Mouse (Mus musculus) adrenal gland, adult 8-10 months (tissue): ENCODE data around the gene Vars. TPM values are rescaled to one million over a fixed set of nuclear protein-coding genes. Genes with fewer than 3 reads are reported as not detected.
"Not testable (repeated sequence)": the region's sequence is repeated elsewhere in the genome, so short reads cannot be mapped to it uniquely, and the experiment has no call there.

ENCODE experiments used
- DNase-seq: peaks from one replicate; pipeline ENCODE4 v3.0.0; 2022
- total RNA-seq, 4 experiments: library from RNA; stranded (reverse); gene quantifications; 2 replicates each; pipeline ENCODE4 v1.2.4; 2022

The Vars gene
- total RNA-seq, 4 experiments from 2014 or later: 57.9 to 76.0 (median 67.7) TPM

DNA sequence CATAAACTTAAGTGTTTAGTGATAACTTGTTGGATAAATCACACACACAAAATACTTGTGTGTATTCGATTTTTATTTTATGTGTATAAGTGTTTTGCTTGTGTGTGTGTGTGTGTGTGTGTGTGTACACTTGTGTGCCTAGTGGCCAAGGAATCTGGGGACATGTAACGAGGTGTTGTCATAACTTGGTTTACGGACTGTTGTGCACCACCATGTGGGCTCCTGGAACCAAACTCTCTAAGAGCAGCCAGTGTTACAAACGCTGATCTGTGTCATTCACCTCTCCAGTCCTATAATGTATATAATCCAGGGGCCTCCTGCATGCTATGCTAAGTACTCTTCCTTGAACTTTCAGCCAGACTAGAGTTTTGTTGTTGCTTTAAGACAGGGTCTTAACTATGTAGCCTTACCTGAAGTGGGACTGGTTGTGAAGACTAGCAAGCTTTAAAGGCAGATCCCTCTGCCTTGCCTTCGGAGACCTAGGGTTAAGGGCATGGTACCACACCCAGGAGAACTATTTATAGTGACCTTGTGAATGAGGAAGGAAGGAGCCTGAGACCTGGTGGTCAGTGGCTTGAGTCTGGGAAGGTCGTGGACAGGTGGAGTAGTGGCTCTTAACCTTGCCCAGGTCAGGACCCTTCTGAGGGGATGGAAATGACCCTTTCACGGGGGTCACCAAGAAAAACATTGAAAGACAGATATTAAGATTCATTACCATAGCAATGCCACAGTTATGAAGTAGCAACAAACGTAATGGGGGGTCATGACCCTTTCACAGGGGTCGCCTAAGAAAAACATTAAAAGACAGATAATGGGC is 2.4 kb downstream of the Vars start:
- DNase-seq: no peak

DNA sequence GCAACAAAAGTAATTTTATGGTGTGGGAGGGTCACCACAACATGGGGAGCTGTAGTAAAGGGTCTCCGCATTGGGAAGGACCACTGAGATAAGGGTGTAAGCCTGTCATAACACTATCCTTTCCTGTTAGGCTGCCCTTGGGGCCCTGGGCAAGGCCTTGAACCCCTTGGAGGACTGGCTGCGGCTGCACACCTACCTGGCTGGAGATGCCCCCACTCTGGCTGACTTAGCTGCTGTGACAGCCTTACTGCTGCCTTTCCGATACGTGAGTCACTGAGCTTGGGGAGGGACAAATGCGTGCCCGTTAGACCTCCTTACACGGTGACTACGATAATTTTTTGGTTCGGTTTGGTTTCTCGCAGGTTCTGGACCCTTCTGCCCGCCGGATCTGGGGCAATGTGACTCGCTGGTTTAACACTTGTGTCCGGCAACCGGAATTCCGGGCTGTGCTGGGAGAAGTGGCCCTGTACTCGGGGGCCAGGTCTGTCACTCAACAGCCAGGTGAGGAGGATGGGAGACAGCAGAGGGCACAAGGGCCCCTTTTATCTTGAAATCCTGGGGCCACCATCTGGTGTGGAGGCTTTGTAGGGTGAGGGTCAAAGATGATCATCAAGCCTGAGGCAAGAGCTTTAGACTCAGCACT is 3.4 kb downstream of the Vars start:
- no peak for DNase-seq

DNA sequence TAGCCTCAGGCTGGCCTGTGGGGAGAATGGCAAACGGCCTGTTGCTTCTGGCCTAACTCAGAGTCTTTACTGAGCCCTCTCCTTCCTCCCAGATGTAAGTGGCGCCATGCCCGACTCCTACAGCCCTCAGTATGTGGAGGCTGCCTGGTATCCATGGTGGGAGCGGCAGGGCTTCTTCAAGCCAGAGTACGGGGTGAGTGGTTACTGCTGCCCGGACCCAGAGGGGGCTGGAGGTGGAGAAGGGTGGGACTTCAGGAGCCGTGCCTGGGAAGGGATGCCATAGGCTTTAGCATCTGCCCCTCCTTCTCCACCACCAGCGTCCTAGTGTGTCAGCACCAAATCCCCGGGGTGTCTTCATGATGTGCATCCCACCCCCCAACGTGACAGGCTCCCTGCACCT is 4.4 kb downstream of the Vars start:
- no peak for DNase-seq

DNA sequence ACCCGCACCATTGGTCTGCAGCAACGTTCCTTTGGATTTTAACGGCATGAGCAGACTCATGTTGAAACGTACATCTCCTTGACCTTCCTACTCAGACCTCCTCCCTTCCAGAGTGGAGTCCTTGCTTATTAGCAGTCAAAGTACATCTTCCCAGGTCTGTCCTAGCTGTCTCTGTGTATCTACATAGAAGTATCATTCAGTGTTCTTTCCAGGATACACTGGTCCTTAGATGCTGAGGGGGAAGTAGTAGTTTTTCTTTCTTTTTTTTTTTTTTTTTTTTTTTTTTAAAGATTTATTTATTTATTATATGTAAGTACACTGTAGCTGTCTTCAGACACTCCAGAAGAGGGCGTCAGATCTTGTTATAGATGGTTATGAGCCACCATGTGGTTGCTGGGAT is 5.1 kb downstream of the Vars start:
- DNase-seq: not testable (repeated sequence)

DNA sequence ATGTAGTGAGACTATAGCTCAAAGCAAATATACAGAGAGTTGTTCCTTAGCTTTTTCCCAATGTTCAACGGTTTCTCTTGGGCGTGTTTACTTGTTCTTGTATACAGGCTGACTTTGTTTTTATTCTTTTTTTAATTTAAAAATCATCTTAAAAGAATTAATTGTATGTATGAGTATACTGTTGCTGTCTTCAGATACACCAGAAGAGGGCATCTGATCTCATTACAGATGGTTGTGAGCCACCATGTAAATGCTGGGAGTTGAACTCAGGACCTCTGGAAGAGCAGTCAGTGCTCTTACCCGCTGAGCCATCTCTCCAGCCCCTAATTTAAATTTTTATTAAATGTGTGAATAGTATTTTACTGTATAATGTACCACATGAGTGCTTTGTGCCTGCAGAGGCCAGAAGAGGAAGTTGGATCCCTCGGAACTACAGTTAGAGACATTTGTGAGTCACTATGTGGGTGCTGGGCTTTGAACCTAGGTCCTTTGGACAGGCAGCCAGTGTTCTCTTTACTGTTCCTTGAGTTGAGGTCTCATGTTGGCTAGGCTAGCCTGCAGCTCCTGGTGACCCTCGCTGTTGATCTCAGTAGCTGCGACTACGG is 6.7 kb downstream of the Vars start:
- no peak for DNase-seq

DNA sequence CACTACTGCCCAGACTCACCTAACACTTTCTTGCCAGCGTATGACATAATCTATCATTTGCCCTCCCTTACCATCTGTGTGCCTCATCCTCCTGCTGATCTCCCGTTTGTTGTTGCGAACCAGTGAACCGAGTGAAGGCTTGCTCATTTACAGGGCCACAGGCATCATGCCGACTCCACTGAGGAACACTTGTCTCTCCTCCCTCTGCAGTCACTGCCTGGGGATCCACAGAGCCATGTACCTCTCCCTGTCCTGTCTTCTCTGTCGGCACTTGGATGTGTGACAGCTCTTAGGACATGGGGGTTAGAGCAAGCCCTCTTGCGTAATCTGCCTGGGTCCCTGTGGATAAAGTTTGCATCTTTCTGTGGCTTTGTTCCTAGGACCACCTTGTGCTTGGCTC is 8.8 kb downstream of the Vars start:
- no peak for DNase-seq

DNA sequence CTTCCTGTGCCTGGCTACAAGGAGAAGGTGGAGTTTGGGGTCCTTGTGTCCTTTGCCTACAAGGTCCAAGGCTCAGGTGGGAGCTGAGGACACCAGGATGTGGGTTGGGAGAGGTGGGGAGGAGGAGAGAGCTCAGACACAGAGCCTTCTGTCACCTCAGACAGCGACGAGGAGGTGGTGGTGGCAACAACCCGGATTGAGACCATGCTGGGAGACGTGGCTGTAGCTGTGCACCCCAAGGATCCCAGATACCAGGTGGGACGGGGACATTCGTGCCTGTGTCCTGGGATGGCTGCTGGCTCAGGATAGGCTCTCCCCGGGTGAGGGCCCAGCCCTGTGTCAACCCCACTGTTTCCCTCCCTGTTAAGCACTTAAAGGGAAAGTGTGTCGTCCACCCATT is 10.7 kb downstream of the Vars start:
- no peak for DNase-seq

DNA sequence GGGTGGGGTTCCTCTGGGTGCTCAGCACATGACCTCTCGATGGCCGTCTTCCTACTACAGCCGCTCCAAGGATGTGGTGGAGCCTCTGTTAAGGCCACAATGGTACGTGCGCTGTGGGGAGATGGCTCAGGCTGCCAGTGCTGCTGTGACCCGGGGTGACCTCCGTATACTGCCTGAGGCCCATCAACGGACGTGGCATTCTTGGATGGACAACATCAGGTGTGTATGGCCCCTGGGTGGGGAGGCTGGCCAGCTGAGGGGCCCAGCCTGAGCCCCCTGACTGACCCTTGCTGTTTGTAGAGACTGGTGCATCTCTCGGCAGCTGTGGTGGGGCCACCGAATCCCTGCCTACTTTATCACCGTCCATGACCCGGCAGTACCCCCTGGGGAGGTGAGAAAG is 11.6 kb downstream of the Vars start:
- no peak for DNase-seq

DNA sequence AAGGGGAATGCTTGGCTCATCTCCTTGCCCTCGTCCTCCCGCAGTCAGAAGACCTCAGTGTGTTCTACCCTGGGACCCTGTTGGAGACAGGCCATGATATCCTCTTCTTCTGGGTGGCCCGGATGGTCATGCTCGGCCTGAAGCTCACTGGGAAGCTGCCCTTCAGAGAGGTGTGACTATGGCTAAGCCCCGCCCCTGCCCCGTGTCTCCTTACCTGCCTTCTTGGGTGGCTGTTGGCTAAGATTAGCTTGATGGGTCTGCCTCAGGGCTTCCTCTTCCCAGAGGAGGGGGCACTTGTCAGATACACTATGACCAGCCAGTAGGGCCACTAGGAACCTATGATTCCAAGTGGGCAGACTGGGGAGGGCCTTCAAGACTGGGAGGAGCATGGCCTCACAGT is 12.4 kb downstream of the Vars start:
- no peak for DNase-seq

DNA sequence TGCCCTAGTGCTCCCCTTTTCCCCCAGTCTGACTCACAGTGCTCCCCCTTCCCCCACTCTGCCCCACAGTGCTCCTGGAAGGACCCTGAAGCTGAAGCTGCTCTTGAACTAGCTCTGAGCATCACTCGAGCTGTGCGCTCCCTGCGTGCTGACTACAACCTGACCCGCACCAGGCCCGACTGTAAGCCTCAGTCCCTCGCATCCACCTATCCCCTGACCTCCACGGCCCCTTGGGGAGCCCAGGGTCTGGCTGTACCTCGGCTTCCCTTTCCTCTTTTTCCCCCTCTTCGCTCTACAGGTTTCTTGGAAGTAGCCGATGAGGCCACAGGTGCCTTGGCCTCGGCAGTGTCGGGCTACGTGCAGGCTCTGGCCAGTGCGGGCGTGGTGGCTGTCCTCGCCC is 14.5 kb downstream of the Vars start:
- no peak for DNase-seq

DNA sequence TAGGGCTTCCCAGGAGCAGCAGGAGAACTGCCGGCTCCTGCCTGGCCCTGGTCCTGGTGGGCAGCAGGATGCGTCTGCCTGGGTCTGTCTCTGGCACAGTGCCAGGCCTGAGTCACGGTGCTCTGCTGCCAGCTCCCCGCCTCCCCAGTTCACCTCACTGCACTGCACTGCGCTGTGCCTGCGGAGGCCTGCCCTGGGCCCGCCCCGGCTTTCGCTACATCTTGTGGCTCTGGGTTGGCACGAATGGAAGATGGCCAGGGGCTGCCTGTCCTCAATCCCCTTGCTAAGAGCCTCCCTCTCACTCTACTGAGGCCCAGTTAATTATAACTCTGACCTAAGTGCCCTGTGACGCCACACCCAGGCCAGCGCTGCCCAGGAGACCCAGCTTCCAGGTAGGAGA is 15.6 kb downstream of the Vars start, which contains the start of gene Vwa7:
Vwa7 (plus strand) TSS at position 204 of the 400 bp plus-strand sequence.
- no peak for DNase-seq

DNA sequence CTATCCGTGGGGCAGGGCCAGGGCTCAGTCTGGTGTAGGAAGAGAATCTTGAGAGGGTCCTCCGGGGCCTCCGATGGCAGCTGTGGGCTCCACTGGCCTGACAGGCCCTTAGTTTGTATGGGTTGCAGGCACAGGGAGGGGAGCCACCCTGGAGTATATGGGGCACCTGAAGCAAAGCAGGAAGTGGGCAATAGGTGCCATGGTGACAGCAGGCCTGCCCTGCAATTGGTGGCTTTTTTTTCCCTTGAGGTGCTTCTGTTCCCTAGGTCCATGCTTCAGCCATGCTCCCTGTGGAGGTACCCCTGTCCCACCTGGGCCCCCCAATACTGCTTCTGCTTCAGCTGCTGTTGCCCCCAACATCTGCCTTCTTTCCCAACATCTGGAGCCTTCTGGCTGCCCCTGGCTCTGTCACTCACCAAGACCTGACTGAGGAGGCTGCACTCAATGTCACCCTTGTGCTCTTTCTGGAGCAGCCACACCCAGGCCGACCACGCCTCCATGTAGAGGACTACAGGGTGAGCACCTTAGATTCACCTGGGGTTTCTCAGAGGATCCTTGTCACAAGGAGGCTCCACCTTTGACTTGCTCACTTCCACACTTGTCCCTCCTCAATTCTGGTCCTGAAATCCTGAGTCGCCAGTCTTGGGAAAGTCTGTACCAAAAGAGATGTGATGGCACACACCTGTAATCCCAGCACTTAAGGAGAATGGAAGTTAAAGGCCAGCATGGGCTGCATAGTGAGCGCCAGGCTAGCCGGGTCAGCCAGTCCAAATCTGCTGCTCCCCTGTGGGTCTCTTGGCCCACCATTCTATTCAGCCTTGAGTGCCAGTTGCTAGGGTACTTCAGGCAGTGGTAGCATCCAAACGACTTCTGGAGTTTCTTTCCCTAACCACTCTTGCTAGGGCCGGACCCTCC is 16.3 kb downstream of the Vars start:
- DNase-seq: no peak

DNA sequence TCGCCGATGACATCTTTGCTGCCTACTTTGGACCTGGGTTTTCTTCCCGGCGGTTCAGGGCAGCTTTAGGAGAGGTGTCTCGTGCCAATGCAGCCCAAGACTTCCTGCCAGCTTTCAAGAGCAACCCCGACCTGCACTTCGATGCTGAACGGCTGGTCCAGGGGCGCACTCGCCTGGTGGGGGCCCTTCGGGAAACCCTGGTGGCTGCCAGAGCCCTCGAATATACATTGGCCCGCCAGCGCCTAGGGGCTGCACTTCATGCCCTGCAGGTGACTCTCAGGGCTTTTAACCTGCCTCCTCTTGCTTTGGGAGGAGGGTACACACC is 16.9 kb downstream of the Vars start:
- no peak for DNase-seq

DNA sequence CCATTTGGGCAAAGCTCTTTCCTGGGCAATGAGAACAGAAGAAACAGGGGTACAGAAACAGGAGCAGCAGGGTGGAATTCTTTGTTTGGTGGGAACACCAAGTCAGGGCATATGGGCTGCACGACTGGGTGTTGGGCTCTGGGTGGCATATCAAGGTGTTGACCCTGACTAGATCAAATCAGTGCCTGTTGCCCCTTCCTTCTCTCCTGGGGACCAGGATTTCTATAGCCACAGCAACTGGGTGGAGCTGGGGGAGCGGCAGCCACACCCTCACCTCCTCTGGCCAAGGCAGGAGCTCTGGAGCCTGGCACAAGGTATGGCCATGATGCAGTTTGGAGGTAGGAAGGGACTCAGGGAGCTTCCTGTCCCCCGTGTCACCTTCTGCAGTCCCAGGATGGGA is 17.4 kb downstream of the Vars start:
- DNase-seq: no peak

DNA sequence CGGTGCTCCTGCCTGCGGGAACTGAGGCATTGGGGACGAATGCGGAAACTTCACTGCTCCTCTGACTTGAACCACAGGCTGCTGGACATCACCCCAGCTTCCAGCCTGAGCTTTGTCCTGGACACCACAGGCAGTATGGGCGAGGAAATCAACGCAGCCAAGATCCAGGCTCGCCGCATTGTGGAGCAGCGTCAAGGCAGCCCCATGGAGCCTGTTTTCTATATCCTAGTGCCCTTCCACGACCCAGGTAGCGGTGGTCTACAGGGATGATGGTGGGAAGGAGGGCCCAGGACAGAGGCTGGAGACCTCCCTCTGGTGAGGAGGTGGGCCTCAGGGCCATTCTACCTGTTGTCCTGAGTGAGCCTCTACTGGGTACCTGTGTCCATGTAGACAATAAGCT is 19.1 kb downstream of the Vars start:
- no peak for DNase-seq

DNA sequence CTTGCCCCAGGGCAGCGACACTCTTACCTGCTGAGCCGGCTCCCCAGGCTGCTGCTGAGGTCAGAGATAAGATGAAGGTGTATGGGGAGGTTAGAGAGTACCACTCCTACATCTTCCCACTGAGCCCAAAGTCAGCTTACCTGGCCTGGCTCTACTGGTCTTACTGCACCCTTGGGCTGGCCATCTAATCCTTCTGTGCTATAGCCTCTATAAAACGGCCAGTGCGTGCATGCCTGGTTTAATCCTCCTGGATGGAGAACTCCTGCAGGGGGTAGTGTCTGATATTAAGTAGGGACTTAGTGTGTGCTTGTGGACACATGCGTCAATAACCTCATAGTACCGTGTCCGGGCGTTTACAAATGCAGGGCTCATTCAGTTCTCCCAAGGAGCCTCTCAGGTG is 19.8 kb downstream of the Vars start:
- DNase-seq: no peak

DNA sequence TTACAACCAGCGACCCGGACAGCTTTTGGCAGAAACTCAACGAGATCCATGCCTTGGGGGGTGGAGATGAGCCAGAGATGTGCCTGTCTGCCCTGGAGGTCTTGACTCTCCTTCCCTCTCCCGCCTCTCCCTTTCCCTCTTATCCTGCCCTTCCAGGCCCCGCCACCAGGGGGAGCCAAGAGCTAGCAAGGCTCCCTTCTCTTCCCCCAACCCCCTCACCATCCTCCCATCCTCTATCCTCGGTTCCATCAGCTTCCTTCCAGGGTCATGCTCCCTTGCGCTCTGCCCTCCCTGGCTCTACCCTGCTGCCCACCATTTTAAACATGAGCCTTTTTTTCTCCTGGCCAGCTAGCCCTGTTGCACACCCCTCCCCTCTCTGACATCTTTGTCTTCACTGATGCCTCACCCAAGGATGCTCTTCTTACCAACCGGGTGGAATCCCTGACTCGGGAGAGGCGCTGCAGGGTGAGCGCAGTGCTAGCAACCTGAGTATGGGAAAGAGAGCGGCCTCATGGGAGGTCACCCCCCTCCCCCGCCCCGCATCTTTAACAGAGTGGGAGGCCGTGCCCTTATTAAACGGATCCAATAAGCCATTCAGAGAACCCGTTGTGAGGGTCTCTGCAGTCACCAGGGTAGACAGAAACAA is 20.5 kb downstream of the Vars start:
- peak; percentile 76 for DNase-seq

DNA sequence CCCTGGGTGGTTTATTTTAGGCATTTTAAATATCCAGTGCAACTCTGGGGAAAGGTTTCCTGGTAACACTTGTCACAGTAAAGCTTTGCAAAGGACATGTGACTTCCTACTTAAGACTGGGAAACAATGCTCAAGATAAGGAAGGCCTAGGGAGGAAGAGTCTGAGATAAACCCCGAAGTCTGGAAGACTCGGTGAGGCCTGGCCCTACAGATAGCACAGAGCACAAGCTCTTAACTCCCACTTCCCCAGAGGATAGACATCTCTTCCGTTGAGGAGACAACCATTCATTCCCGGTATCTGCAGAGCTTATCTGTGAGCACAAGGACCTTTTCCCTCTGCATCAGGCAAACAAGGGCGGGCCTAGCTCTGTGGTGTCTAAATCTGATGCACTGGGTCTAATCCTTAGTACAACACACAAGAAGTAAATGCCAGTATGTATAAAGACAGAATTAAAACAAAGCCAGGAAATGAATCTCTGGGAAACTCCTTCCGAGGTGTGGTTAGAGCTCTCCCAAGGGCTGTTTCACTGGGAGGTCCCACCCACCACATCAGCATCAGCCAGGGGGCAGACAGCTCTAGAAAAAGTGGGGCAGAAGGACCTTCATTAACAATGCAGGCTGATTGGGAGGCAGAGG is 21.2 kb downstream of the Vars start:
- no peak for DNase-seq

DNA sequence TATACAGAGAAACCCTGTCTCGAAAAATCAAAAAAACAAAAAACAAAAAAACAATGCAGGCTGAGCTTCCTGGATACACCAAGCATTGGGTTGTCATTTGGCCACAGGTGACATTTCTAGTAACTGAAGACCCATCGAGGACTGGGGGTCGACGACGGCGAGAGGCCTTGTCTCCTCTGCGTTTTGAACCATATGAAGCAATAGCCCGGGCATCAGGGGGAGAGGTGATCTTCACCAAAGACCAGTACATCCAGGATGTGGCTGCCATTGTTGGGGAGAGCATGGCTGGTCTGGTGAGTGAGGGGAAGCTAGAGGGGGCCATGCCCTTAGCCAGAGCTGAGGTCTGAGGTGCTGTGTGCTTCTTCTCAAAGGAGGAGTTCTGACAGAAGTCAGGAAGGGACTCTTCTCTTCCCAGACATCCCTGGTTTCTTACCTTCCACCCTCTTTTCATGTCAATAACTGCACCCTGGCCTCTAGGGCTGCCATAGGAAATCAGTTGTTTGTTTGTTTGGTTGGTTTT is 21.8 kb downstream of the Vars start:
- DNase-seq: no peak

DNA sequence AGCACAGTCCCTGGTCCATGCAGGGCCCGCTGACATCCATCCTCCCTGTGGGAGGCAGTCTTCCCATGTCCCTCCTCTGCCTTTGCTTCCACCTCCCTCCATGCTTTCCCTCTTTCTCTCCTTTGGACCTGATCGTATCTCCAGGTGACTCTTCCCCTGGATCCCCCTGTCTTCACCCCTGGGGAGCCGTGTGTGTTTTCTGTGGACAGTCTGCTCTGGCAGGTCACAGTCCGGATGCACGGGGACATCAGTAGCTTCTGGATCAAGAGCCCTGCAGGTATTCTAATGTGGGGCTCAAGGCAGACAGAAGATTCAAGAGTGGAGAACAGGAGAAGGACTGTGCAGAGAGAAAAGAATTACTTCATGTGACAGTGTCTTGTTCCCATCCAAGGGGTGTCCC is 22.4 kb downstream of the Vars start:
- DNase-seq: no peak

DNA sequence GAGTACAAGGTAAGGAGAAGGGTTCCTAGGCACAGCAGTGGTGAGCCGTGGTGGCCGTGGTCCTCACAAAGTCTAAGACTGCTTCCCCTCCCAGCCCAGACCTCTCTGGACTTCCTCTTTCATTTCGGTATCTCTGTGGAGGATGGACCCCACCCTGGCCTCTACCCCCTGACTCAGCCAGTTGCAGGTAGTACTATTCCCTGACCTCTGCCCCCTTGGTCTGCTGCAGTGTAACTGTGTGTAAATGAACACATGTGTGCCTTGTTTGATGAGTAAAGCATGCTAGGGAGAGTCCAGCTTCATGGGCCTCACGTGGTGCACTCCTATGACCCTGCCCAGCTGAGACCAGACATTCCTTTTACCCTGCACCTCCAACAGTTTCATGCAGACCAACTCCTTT is 23.0 kb downstream of the Vars start:
- DNase-seq: no peak

DNA sequence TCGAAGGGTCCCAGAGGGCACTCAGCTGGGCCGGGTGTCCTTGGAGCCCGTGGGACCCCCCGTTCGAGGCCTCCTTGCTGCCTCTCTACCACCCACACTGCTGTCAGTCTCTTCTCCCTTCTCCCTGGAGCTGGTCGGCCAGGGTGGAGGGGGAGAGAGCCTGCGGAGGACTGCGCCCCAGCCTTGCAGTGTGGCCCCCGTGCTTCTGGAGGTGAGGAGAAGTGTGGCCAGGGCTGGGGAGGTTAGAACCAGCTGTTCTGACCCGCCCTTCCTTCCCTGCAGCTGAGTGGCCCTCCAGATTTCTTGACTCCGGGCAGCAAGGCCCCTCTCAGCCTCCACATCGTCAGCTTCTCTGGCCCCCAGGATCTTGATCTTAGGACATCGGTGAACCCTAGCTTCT is 23.5 kb downstream of the Vars start:
- DNase-seq: no peak
